Mouse (Mus musculus) liver, postnatal 0 days (tissue): ENCODE data around the gene Ccdc93. TPM values are rescaled to one million over a fixed set of nuclear protein-coding genes. Genes with fewer than 3 reads are reported as not detected.
A peak's percentile ranks its signal among the peaks of the same experiment; 100 is the strongest.

Experiments
- ATAC-seq: fragments of 200-750 bp; cut with Nextera tagmentation; 2 replicates; pipeline ENCODE4 v1.8.0; 2017; ENCODE audit warnings: mild to moderate bottlenecking, moderate library complexity
- DNase-seq: peaks from one replicate; pipeline ENCODE4 v3.0.0-alpha.2; 2016
- H3K27ac ChIP-seq: fragments of 300-500 bp; sonication (generic); 2 replicates; pipeline ENCODE4 v1.5.1; 2014; ENCODE audit warnings: antibody characterized with exemption, moderate library complexity, mild to moderate bottlenecking, low read depth
- H3K27me3 ChIP-seq: fragments of 300-500 bp; sonication (generic); 2 replicates; pipeline ENCODE4 v1.6.1; 2014; ENCODE audit warnings: low read length, control low read depth, mixed read lengths; ENCODE audit not compliant: insufficient read depth
- H3K36me3 ChIP-seq: fragments of 300-500 bp; sonication (generic); replicated peaks from 2 replicates; pipeline ENCODE4 v1.6.1; 2014; ENCODE audit warnings: mild to moderate bottlenecking, control low read depth, low read length, moderate library complexity, mixed read lengths; ENCODE audit not compliant: insufficient read depth
- H3K4me1 ChIP-seq: fragments of 300-500 bp; sonication (generic); 2 replicates; pipeline ENCODE4 v1.6.1; 2014; ENCODE audit warnings: antibody characterized with exemption, mild to moderate bottlenecking, control low read depth; ENCODE audit not compliant: insufficient read depth
- H3K4me2 ChIP-seq: fragments of 300-500 bp; sonication (generic); 2 replicates; pipeline ENCODE4 v1.6.1; 2014; ENCODE audit warnings: low read depth, mild to moderate bottlenecking, low read length, moderate library complexity, mixed read lengths
- H3K4me3 ChIP-seq: fragments of 300-500 bp; sonication (generic); 2 replicates; pipeline ENCODE4 v1.5.1; 2014; ENCODE audit warnings: low read depth, low read length
- H3K9ac ChIP-seq: fragments of 300-500 bp; sonication (generic); replicated peaks from 2 replicates; pipeline ENCODE4 v1.6.1; 2014; ENCODE audit warnings: mild to moderate bottlenecking, moderate library complexity
- H3K9me3 ChIP-seq: fragments of 300-500 bp; sonication (generic); 2 replicates; pipeline ENCODE4 v1.6.1; 2016; ENCODE audit warnings: mild to moderate bottlenecking, control low read depth, low read length, mixed read lengths
- CTCF ChIP-seq: sonication (generic); IDR thresholded peaks from 2 replicates; pipeline ENCODE4 v1.5.1; 2016; ENCODE audit warnings: antibody characterized with exemption, low read depth
- EP300 ChIP-seq: IDR thresholded peaks from 2 replicates; pipeline ENCODE4 v1.6.1; 2016; ENCODE audit warnings: antibody characterized with exemption, low read depth, mild to moderate bottlenecking
- WGBS: fragments of 180-500 bp; shearing (Covaris S2); extraction: QIAGEN DNeasy Blood & Tissue Kit; methylation state at CpG from one replicate; pipeline ENCODE4 v1.1.7; 2014; ENCODE audit not compliant: insufficient replicate concordance; 5-methylcytosine and 5-hydroxymethylcytosine counted together
- polyA plus RNA-seq: library from polyadenylated mRNA; unstranded; fragments of >200 nt; fragmentation: Nextera tagmentation; extraction: Ambion mirVana; gene quantifications from 2 replicates; pipeline ENCODE4 v1.2.1, GENCODE M21; 2015

The Ccdc93 gene
- polyA plus RNA-seq, 1 experiment from 2014 or later = 3.1 TPM

DNA sequence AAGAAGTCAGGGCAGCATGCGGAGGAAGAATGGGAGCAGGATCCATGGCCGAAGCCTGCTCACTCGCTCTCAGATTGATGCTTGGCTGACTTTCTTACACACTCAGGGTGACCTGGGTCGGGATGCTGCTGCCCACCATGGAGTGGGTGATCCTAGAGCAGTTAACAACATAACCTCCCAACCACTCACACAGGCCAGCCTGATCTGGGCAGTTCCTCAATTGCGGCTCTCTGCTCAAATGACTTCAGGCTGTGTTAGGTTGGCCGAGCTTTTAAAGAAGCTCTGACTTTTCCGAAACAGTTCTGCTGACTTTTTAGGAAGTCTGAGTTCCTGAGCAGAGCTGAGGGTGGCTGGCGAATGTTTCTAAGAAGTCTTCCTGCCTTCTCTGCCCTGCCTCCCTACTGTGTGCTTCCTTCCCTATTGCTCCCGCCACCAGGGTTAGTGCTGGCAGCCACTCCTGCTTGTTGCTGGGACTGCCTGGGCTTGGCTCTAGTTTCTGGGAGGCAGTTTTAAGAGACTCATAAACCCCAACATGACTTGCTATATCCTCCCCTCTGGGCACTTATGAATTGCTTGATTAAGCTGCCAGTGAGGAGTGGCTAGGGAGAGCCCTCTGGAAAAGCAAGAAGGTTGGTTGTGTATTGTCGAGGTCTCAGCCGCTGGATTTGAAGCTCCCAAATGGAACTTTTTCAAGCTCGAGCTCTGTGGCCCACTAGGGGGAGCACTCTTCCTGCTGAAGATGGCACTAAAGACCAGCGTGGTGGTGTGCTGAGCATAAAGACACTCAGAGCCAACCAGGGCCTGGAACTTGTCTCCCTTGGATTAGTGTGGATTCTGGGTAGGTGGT, 9.9 kb downstream of the Ccdc93 start:
- Histone ChIP-seq H3K4me2 (no peak overlapping the region), H3K9ac (no peak overlapping the region), H3K4me3 (no peak overlapping the region), H3K27me3 (no peaks in the 10 kb centered on the region), H3K9me3 (no peaks in the 10 kb centered on the region), H3K36me3 (peaks cover 54% of the 10 kb centered on the region), H3K27ac (no peak overlapping the region), H3K4me1 (no peaks in the 10 kb centered on the region)
- DNase-seq = peak; percentile 63
- 0 out of 2 replicates have a peak, but pooled peaks have one; percentile 31 for ATAC-seq
- no peak for TF ChIP-seq EP300
- TF ChIP-seq CTCF = peak; percentile 80
- 57% methylated on average over 13 of the region's 13 CpGs for WGBS

DNA sequence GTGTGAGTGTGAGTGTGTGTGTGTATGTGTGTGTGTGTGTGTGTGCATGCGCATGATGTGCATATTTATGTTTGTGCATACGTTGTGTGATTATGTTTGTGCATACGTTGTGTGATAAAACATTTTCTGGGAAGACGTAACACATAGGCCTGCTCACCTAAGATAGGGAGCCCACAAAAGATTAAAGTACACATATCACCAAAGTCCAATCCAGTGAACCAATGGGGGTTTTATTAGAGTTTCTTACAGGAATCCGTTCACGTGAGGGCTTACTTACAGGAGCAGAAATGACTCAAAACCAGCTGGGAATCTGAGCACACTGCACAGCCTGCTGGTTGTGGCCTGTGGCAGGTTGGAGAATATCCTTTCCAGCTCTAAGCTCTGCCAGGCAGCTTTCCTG, 13.3 kb downstream of the Ccdc93 start:
- ATAC-seq (no peak), DNase-seq (no peak)
- 63% methylated on average over 6 of the region's 6 CpGs for WGBS
- Histone ChIP-seq H3K27me3 (no peaks in the 10 kb centered on the region), H3K4me1 (no peaks in the 10 kb centered on the region), H3K4me2 (no peak overlapping the region), H3K9ac (no peak overlapping the region), H3K9me3 (no peaks in the 10 kb centered on the region), H3K36me3 (peaks cover 55% of the 10 kb centered on the region), H3K4me3 (no peak overlapping the region), H3K27ac (no peak overlapping the region)
- TF ChIP-seq CTCF (no peak), EP300 (no peak)

DNA sequence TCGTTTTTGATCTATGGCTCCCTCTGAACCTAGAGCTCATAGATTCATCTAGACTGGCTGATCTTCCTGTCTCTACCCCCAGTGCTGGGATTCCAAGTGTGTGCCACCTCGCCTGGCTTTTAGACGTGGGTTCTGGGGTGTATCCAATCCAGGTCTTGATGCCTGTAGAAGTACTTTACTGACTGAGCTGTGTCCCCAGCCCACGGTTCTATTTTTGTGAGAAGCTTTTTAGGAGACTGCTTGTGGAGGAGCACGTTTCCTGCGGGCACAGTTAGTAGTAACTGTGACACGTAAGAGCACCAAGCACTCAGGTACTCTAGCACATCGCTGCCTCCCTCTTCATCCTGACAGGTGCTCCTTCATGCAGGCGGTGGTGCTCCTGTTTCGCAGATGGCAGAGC, 16.4 kb downstream of the Ccdc93 start:
- TF ChIP-seq CTCF (no peak), EP300 (no peak)
- 81% methylated on average over 10 of the region's 10 CpGs for WGBS
- no peak for DNase-seq

DNA sequence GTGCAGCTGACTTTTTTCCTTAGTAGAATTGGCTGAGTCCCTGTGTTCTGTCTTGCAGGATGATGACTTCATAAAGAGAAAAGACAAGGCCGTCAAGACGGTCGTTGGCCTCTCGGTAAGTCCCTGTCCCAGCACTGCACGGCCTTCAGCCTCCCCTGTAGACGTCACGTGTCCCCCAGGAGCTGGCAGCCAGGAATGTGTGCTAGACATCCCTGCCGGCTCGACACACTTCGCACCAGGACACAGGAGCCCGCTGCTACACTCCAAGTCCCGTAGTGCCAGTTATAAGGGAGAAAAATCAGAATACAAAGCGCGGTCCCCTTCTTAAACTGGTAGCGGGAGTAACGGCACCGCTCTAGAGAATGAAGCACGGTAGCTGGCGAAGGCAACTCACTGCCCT, 17.3 kb downstream of the Ccdc93 start:
- TF ChIP-seq CTCF (no peak), EP300 (no peak)
- no peaks in the 10 kb centered on the region for H3K4me1 ChIP-seq
- 87% methylated on average over 19 of the region's 19 CpGs for WGBS
- no peak overlapping the region for H3K4me2 ChIP-seq
- no peak overlapping the region for H3K9ac ChIP-seq
- DNase-seq (no peak), ATAC-seq (no peak)
- no peak overlapping the region for H3K4me3 ChIP-seq
- H3K27me3 ChIP-seq = no peaks in the 10 kb centered on the region
- H3K27ac ChIP-seq = no peak overlapping the region
- H3K9me3 ChIP-seq = no peaks in the 10 kb centered on the region
- peaks cover 37% of the 10 kb centered on the region for H3K36me3 ChIP-seq

More for the DNA sequence above, 16.4 kb downstream of the Ccdc93 start:
- no peak overlapping the region for H3K4me3 ChIP-seq
- no peaks in the 10 kb centered on the region for H3K27me3 ChIP-seq
- H3K4me1 ChIP-seq = no peaks in the 10 kb centered on the region
- ATAC-seq = no peak
- H3K9me3 ChIP-seq = no peaks in the 10 kb centered on the region
- H3K9ac ChIP-seq = no peak overlapping the region
- no peak overlapping the region for H3K27ac ChIP-seq
- peaks cover 41% of the 10 kb centered on the region for H3K36me3 ChIP-seq
- H3K4me2 ChIP-seq = no peak overlapping the region

DNA sequence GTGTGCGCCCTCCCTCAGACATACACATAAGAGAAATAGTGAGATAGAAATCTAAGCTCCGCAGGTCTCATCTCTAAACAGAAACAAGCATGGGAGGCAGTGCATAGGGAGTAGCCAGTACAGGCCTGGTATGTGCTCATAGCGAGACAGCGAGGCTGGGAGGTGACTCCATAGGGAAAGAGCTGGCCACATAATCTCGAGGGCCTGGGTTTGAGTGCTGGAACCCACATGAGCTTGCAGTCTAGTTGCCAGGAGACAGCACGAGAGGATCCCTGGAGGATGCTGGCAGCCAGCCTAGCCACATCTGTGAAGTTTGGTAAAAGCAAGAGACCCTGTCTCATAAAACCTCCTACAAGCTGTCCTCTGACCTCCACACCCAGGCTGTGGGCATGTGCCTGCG, 20.2 kb downstream of the Ccdc93 start:
- Histone ChIP-seq H3K27me3 (no peaks in the 10 kb centered on the region), H3K4me1 (no peaks in the 10 kb centered on the region), H3K9ac (no peak overlapping the region), H3K9me3 (no peaks in the 10 kb centered on the region), H3K4me3 (no peak overlapping the region), H3K27ac (no peak overlapping the region), H3K36me3 (peaks cover 19% of the 10 kb centered on the region), H3K4me2 (no peak overlapping the region)
- 89% methylated on average over 7 of the region's 7 CpGs for WGBS
- ATAC-seq (no peak), DNase-seq (no peak)
- TF ChIP-seq CTCF = no peak
- TF ChIP-seq EP300 = no peak

DNA sequence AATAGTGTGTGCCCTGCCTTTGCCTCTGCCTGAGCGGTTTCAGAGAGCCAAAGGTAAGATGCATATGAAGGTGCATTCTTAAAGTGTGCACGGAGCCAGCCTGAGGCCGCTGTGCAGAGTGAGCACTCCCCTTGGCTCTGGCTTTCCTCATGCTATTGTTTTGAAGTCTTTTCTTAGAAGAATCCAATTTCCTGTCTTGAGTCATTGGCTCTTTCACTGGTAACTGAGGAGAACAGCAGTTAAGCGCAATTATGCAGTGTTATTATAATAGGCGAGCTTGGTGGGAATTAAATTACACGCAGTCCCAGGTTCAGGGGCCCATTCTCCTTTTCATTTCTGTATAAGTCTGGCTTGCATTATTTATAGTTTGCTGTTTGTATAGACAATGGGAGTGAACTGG, 21.6 kb downstream of the Ccdc93 start:
- H3K27ac ChIP-seq = no peak overlapping the region
- H3K4me2 ChIP-seq = no peak overlapping the region
- TF ChIP-seq CTCF (no peak), EP300 (no peak)
- WGBS = 88% methylated on average over 6 of the region's 6 CpGs
- H3K9me3 ChIP-seq = no peaks in the 10 kb centered on the region
- no peak overlapping the region for H3K4me3 ChIP-seq
- DNase-seq (no peak), ATAC-seq (no peak)
- peaks cover 21% of the 10 kb centered on the region for H3K36me3 ChIP-seq
- no peaks in the 10 kb centered on the region for H3K27me3 ChIP-seq
- no peaks in the 10 kb centered on the region for H3K4me1 ChIP-seq
- no peak overlapping the region for H3K9ac ChIP-seq
